Mouse (Mus musculus) layer of hippocampus, adult 11-12 months (tissue): Measurements from ENCODE around the gene Pnrc2.
A peak's percentile ranks its signal among the peaks of the same experiment; 100 is the strongest.

ENCODE experiments used
- DNase-seq: peaks from one replicate; pipeline ENCODE4 v3.0.0; 2022; ENCODE audit warnings: low spot score

Pnrc2 gene

DNA sequence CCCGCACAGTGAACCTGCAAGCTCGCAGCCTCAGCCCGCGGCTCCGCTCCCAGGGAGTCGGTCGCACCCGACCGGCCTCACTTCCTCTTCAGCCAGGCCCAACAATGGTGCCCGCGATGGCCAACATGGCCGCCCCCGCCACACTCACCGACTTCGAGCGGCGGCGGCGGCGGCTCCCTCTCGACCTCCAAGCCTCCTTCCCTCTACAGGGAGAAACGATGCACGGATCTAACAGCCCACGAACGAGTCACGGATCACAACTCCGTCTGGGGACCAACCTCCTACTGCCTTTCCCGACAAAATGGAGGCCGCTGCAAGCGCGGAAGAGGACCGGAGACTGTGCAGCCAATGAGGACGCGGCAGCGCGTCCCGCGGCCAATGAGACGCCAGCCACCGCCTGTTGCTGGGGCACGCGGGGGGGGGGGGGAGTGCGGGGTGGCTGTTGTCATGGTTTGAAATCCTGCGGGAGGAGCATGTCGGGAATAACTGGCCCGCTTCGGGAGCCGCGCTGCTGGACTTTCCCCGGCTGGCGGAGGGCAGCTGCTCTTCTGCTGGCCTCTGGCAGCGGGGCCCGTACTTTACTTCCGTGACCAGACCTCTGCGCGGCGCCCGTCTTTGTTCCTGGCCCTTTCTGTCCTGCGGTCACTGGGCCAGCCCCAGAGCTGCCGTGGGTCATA, at the start of gene Pnrc2:
Gene Pnrc2, minus strand, starts transcription at position 325 of the 677 bp plus-strand sequence.
- DNase-seq = peak; percentile 92

DNA sequence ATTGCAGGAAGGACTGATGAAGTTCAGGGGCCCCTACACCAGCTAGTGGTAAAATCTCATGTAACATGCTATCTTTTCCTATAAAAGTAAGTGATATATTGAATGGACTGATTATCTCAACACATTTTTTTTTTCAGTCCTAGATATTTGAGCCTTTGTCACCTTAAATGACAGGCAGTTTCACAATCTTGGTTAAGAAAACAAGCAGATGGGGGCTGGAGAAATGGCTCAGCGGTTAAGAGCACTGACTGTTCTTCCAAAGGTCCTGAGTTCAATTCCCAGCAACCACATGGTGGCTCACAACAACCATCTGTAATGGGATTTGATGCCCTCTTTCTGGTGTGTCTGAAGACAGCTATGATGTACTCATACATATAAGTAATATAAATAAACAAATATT, 48.5 kb upstream of the Pnrc2 start:
- no peak for DNase-seq

DNA sequence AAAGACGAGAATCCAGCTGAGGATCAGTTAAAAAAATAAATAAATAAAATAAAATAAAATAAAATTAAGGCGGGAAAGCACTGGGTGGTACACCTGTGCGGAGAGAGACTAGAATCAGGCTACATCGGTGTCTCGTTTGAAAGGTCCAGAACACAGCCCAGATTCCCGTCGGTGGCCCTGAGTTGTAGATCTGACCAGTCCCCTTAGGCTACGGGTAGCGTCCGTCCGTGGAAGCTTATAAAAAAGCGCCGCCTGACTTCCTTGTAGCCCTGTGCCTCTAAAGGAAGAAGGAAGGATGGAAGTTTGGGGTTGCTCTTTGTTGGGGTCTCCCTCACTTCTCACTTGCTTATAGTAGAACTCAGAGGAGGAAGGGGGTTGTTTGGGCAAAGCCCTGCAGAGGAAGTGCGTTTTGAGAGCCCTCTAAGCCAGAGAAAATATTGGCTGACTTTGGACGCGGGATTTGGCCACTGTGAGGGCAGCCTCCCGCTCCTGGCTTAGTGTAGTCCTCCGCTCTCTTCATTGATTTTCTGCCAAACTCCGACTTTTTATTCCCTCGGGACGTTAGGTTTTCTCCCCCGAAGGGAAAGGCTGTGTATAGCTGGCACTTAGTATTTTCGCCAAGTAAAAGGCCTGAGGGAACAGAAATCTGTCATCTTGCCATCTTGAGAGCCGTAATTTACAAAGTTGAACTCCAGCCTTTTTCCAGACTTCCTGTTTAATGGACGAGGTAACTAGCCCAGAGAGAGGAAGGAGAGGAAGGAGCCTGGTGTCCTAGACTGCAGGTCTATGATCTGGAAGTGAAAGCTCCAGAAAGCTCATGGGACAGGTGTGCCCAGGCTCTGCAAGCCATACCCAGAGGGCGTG, 47.8 kb upstream of the Pnrc2 start:
- no peak for DNase-seq

DNA sequence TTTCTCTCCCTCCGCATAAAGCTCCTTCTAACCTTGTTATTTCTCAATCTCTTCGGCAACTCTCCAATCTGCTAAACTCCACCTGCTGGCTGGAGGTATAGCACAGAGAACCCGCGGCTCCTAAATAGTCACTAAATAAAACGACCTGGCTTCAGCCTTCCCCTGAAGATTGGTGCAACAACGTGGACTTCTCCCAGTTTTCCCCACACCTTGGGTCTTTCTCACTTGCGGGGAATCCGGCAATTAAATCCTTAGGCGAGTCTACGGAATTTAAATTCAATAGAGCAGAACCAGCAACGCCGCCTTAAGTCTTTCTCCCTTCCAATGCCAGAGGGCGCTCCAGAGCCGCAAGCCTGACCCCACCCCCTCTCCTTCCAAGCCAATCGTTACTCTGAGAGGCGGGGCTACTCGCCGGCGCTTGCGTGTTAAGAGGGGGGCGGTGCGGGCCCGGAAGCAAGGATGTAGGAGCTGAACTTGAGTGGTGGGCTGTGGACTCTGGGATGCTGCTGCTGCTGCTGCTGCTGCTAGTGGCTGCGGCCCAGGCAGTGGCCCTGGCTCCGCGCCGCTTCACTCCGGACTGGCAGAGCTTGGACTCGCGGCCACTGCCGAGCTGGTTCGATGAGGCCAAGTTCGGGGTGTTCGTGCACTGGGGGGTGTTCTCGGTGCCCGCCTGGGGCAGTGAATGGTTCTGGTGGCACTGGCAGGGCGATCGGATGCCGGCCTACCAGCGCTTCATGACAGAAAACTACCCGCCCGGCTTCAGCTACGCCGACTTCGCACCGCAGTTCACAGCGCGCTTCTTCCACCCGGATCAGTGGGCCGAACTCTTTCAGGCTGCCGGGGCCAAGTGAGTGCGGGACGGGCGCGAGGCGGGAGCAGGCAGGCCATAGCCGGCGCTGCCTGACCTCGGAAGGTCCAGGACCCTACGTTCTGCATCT, 46.9 kb upstream of the Pnrc2 start, which contains the start of gene Fuca1:
Gene Fuca1, plus strand, starts transcription at position 432 of the 938 bp plus-strand sequence.
- DNase-seq = peak; percentile 95

DNA sequence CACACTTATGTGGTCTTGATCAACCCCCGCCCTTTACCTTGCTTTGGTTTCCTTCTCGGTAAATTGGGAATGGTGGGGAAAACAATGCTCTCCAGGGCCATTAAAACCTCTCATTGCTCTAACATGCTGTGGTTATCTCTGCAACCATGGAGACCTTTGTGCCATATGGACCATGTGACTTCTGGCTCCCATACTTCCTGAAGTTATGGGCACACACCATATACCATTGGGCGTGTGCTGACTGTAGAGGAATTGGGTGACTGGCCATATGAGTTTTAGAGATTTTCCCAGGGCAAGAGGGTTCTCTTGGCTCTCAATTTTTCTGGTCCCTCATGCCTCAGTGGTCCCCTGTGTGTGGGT, 45.6 kb upstream of the Pnrc2 start:
- no peak for DNase-seq

DNA sequence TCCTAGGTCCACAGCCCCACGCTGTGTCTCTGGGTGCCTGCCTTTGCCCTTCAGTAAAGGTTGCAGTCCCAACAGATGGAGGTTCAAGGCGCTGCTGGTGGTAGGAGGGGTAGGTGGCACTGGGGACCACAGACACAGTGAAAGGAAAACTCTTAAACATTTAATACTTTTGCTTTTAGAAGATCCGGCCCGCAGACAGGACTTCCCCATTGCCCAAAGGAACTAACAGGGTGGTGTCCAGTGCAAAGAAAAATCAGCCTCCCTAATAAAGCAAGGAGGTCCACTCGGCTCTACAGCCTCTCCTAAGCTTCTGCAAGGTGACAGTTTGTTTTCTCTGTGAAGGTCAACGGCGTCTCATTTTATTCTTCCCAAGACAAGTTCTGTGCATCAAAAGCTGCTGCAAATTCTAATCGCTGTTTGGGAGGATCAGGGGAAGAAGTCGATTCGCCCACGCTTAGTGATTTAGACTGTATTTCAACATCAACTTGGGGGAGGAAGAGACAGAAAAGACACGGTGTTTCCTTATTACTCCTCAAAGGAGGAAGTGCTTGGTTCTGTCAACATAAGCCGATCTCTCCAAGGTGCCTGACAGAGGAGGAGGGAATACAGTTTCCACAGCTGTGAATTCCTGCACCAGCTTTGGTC, 45.1 kb upstream of the Pnrc2 start:
- no peak for DNase-seq

DNA sequence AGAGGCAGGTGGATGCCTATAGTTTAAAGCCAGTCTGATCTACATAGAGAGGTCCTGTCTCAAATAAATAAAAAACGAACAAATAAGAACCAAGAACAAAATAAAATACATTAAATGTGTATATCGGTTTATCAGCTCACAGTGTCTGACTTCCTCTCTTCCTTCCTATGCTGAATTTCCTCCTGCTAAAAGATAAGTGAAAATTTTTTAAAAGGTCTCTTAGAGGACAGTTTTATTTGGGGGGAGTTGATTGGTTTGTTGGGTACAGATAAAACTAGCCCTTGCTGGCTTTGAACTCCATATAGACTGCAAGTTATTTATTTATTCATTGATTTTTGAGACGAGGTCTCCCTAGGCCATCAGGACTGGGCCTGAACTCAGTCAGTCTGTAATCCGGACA, 39.8 kb upstream of the Pnrc2 start:
- DNase-seq = no peak

DNA sequence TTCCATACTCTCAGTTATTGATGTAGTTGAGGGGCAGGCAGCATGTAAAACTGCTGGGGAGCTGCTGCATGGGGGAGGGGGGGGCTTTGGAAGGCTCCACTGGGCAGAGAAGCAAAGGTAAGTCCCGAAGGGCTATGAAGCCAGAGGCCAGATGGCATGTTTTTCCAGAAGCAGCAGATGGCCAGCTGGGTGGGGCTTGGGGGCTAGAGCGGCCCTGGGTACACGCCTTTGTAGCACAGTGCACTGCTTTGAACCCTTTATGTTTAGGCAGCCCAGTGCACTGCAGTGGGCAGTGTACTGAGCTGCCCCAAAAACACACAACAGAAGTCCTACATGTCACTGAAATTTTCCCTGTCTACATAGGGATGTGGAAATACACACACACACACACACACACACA, 39.2 kb upstream of the Pnrc2 start:
- DNase-seq = no peak

DNA sequence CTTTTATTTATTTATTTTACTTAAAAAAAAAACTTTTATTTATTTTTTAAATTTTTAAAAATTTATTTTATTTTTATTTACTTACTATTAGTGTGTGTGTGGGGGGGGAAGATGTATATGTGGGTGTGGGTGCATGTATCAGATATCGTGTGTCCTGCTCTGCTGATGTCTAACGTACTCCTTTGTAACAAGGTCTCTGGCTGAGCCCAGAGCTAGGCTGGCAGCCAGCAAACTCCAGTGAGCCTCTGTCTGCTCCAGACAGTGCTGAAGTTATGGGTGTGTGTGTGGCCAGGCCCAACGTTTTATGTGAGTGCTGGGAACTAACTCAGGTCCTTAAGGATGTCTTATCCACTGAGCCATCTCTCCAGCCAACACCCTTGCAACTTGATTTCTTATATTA, 38.5 kb upstream of the Pnrc2 start:
- no peak for DNase-seq

DNA sequence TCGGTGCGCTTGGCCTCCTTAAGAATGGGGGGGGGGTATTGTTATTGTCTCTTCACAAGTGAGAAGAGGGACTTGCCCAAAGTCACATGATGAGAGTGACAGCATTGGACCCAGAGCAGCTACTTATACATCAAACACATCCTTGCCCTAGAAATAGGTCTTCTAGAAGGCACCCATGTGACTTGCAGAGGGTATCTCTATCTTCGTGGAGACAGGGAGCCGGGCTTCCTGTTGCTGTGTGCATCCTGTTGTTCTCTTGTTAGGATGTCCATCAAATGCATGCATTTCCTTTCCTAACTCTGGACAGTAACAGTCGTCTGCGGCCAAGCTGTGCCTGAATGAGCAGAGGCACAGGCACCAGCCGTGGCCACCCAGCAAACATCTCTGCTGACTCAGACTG, 37.9 kb upstream of the Pnrc2 start:
- DNase-seq = no peak

DNA sequence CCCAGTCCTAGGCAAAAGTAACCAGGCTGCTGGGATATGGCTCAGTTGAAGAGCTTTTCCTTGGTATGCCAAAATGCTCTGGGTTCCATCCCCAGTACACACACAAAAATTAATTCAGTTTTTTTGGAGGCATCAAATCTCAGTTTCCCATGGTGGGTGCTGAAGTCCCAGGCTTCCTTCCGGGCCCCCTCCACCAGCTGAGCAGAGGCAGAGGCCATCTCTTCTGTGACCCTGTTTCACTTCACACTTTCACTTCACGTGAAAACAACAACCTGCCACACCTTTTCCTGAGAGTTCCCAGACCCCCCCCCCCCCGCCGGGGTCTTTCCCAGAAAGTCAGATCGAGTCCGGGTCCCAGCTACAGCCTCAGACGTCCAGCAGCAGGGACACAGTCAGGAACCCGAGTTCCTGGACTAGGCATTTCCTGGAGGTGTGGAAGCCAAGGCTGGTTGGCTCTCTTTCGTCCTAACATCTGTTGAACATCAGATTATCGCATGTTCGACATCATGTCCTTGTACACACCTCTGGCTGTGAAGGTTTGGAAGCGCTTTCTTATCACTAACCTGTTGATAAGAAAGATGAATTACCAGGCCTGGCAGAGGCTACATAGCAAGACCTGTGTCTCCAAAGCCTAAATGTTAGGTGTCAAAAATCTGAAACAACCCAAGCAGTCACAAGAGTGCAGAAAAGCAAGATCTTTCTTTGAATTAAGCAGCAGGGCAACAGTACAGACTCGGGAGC, 35.8 kb upstream of the Pnrc2 start:
- no peak for DNase-seq

DNA sequence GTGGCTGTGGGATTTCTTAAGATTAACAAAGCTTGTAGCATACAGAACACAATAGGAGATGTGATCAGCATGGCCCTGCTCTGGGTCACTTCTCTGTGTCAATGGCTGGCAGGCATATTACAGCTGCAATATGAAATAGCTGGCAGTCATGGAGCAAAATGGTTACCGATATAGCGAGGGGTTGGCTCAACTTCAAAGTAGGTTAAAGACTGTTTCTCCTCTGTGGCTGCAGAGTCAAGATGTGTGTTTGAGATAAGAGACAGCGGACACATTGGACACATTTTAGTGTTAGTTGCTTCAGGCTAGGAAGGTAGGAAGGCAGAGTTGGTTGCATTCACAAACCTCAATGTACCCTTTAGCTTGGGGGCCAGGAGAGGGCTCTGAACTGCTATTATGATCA, 33.0 kb upstream of the Pnrc2 start:
- no peak for DNase-seq

DNA sequence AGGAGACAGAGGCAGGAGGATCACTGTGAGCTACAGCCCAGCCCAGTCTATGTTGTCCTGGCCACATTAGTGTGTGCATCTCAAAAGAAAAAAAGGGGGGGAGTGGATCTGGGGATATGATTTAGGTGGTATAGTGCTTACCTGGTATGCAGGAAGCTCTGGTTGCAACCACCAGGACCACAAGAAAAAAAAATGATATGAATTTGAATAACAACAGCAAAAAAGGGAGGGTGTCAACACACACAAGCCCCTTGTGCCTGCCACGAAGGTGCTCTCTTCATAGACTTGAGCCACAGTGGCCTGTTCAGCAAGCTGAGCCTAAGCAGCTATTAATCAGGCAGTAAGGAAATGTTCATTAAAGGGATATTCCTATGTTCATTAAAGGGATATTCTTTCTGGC, 31.2 kb upstream of the Pnrc2 start:
- no peak for DNase-seq

DNA sequence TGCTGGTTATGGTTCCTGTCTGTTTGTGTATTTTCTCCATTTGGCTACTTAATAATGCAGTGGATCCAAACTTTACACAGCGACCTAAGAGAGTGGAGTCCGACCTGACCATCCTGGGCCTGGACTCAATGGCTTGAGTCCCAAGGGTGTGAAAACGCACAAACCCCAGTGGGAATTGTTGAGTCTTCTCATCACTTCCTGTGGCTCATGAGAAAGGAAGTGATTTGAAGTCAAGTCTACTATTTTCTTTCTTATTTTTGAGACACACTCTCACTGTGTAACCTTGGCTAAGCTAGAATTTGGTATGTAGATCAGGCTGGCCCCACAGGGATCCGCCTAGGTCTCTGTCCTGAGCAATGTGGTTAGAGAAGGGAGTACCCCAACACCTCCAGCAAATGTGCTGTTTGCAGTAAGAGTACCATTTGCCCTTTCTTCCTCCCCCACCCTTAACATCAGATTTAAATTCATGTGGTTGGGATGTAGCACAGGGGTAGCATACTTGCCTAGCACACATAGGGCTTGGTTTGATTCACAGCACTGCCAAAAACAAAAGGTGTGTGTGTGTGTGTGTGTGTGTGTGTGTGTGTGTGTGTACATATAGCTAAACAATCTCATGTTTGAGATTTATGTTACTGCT, 29.1 kb upstream of the Pnrc2 start:
- no peak for DNase-seq

DNA sequence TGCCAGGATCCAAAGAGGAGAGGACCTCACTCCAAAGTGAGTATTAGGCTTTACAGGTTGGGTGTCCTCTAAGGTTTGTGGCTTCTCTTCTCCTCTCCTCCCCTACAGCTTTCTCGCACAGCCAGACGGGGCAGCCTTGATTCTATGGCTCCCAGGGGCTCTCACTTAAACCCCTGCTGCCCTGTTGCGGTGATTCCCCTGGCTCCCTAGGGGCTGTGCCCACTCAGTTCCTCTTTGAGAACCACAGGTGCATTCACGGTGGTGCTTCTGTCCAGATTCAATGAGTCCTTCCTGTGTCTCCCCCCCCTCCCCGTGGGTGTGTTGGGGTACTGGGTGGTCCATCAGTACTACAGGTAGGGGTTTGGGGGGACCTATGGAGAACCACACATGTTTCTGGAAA, 26.4 kb upstream of the Pnrc2 start:
- DNase-seq = no peak

DNA sequence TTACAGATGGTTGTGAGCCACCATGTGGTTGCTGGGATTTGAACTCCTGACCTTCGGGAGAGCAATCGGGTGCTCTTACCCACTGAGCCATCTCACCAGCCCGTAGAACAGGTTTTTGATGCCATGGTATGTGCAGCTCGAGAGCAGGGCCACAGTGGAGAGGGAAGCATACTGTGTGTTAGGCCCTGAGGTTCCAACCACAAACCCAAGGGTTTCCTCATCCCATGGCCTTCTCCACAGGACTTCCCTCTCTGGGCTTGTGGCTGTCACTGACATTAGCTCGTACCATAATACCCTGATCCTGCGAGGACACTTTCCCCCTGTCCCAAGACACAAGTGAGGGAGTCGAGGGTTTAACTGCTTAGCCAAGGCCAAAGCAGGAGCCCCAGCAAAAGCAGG, 25.4 kb upstream of the Pnrc2 start:
- DNase-seq = no peak

DNA sequence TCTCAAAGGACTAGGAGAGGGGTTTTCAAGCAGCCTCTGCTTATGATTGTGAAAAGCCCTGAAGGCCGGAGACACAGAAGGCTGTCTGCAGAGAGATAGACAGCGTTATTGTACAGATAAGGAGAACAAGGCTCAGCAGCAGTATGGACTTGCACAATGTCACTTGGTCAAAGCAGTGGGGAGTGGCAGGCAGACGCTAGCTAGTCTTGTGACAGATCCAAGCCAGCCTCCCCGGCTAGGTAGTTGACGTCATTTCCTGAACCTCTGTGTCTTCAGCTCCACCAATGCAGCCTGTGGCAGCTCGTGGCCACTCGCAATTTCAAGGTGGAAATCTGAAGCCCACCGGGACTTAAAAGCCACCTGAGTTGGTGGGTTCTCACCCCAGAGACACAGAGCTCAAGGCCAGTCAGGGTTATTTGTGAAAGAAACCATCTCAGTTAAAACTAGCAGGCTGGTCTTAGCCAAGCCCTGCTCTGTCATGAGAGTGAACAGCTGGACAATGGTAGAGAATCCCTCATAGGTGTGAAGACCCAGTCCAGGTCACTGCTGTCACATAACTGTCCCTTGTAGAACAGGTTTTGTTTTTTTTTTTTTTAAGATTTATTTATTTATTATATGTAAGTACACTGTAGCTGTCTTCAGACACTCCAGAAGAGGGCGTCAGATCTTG, 24.9 kb upstream of the Pnrc2 start:
- DNase-seq = peak; percentile 39

DNA sequence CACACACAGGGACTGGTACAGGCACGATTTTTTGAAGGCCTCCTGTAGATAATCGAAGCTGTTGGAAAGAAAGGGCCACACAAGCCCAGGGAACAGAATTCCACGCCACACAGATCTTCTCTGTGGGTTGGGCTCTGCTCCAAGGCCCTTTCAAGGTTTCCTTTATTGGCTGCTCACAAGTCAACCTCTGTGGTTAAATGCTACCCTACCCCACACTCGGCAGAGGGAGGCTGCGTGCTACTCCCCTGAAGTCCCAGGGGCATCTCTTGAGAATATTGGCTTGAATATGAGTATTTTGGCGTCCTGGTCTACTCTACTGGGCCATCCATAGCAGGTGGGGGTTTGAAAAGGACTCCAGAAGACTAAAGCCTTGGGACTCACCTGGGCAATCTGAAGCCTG, 22.5 kb upstream of the Pnrc2 start:
- DNase-seq = no peak

DNA sequence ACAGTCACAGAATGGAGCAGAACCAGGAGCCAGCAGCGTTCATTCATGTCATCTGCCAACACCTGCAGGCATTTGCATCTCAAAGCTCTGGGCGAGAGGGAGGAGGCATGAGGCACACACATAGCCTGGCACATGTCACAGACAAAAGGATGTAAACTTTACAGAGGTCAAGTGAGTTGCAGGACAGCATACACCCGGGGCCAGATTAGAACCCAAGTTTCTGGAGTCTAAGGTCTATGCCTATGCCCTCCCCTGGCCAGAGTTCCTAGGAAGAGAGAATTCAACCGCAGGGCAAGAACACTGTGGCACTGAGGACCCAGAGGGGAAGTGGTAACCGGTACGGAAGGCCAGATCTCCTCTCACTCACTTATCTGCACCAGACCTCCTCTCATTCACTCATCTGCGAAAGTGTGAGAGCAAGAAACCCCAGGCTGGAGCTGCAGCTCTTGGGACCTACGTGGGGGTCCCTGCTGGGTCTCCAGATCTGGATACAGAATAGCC, 21.5 kb upstream of the Pnrc2 start, which contains the start of gene Cnr2:
Gene Cnr2, plus strand, starts transcription at position 324 of the 501 bp plus-strand sequence.
- DNase-seq = no peak

DNA sequence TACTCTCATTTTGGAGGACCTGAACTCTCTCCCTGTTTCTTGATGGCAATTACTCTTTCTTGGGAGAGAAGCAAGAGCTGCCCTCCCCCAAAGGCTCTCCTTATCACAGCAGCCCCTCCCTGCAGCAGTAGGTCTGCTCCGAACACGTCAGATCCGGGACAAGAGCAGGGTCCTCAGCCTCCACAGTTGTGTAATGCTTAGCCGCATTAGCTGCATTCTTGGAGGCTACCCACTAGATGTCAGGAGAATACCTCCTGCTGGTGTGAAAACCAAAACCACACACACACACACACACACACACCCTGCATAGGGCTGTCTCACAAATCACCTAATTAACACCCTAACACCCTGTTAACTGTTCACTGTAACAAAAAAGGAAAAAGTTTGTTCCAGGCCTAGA, 19.2 kb upstream of the Pnrc2 start:
- no peak for DNase-seq
